Mouse (Mus musculus): ENCODE measurements at regions not wholly inside any gene's neighbourhood (a gene's known extent, or its start where the extent isn't known, plus 50 kb on each side); places are given as distances from the start of the nearest gene placed in this dataset.

- Histone ChIP-seq H3K79me2 (replicated peaks; ENCODE audit: control insufficient read depth, extremely low read depth, insufficient read depth, poor library complexity, severe bottlenecking) (no peaks in the 10 kb centered on the region), H3K27me3 (replicated peaks) (no peaks in the 10 kb centered on the region), H3K27ac (ENCODE audit: insufficient read depth, low read depth) (no peak overlapping the region), H3K4me1 (ENCODE audit: control insufficient read depth in 1 of 2, insufficient read depth in 2 of 2) (no peaks in the 10 kb centered on the region), H3K4me3 (replicated peaks in 1 of 3; ENCODE audit: low read depth in 2 of 3, low read length in 2 of 3, poor library complexity in 1 of 3) (no peak overlapping the region), H3K9me3 (replicated peaks; ENCODE audit: low read length) (peaks cover 60% of the 10 kb centered on the region), H3K4me2 (ENCODE audit: insufficient read depth, low read depth, poor library complexity, severe bottlenecking) (no peak overlapping the region), H3K9ac (ENCODE audit: insufficient read depth, low read depth) (no peak overlapping the region), H3K36me3 (replicated peaks in 1 of 2; ENCODE audit: control insufficient read depth in 1 of 2, insufficient read depth in 1 of 2, low read length in 1 of 2) (no peaks in the 10 kb centered on the region)
- no peak for DNase-seq (ENCODE audit: extremely low read depth)
- in situ Hi-C loops (cut with MboI; ENCODE audit: low pct_ligation_motif_present, low pct_unique_long_range_greater_than_20kb, low sequenced_read_pairs) (no loop called here), dilution Hi-C loops (cut with MboI; ENCODE audit: extremely low pct_ligation_motif_present, extremely low pct_unique_long_range_greater_than_20kb, low sequenced_read_pairs) (no loop called here)
- no peak for TF ChIP-seq EP300 (IDR thresholded peaks at IDR 0.05; ENCODE audit: low read length)
- TF ChIP-seq POLR2AphosphoS2 (IDR thresholded peaks at IDR 0.05; ENCODE audit: low read depth, low read length) = no peak
- TF ChIP-seq USF1 (IDR thresholded peaks at IDR 0.05; ENCODE audit: low read depth, low read length) = no peak
- TF ChIP-seq ETS1 (conservative IDR thresholded peaks at IDR 0.05; ENCODE audit: low read depth, low read length) = no peak
- no peak for TF ChIP-seq IRF4 (IDR thresholded peaks at IDR 0.05; ENCODE audit: low read depth, low read length)
- no peak for TF ChIP-seq UBTF (IDR thresholded peaks at IDR 0.05; ENCODE audit: low read depth, low read length)
- TF ChIP-seq JUN (IDR thresholded peaks at IDR 0.05; ENCODE audit: insufficient read depth, low read depth, low read length) = no peak
- no peak for TF ChIP-seq TCF12 (IDR thresholded peaks at IDR 0.05; ENCODE audit: low read depth, low read length)
- no peak for TF ChIP-seq MAX (IDR thresholded peaks at IDR 0.05; ENCODE audit: low read length)
- TF ChIP-seq E2F4 (IDR thresholded peaks at IDR 0.05; ENCODE audit: insufficient replicate concordance, low read depth, low read length) = no peak
- no peak for TF ChIP-seq CHD1 (IDR thresholded peaks at IDR 0.05; ENCODE audit: low read depth, low read length)
- TF ChIP-seq PAX5 (IDR thresholded peaks at IDR 0.05; ENCODE audit: low read length) = no peak
- no peak for TF ChIP-seq NRF1 (IDR thresholded peaks at IDR 0.05; ENCODE audit: low read depth, low read length)
- no peak for TF ChIP-seq ZMIZ1 (IDR thresholded peaks at IDR 0.05; ENCODE audit: low read depth, low read length)
These were observed 213.0 kb downstream of the Med10 start for GRCm38 (mm10) chr13:70015183-70015582.

- Histone ChIP-seq H3K27me3 (replicated peaks) (no peaks in the 10 kb centered on the region), H3K27ac (ENCODE audit: insufficient read depth, low read depth) (no peak overlapping the region), H3K79me2 (replicated peaks; ENCODE audit: control insufficient read depth, extremely low read depth, insufficient read depth, poor library complexity, severe bottlenecking) (no peaks in the 10 kb centered on the region), H3K9ac (ENCODE audit: insufficient read depth, low read depth) (no peak overlapping the region), H3K36me3 (replicated peaks in 1 of 2; ENCODE audit: control insufficient read depth in 1 of 2, insufficient read depth in 1 of 2, low read length in 1 of 2) (no peaks in the 10 kb centered on the region), H3K4me2 (ENCODE audit: insufficient read depth, low read depth, poor library complexity, severe bottlenecking) (no peak overlapping the region), H3K4me3 (replicated peaks in 1 of 3; ENCODE audit: low read depth in 2 of 3, low read length in 2 of 3, poor library complexity in 1 of 3) (no peak overlapping the region), H3K4me1 (ENCODE audit: control insufficient read depth in 1 of 2, insufficient read depth in 2 of 2) (no peaks in the 10 kb centered on the region), H3K9me3 (replicated peaks; ENCODE audit: low read length) (peaks cover 69% of the 10 kb centered on the region)
- no peak for DNase-seq (ENCODE audit: extremely low read depth)
- in situ Hi-C loops (cut with MboI; ENCODE audit: low pct_ligation_motif_present, low pct_unique_long_range_greater_than_20kb, low sequenced_read_pairs) (no loop called here), dilution Hi-C loops (cut with MboI; ENCODE audit: extremely low pct_ligation_motif_present, extremely low pct_unique_long_range_greater_than_20kb, low sequenced_read_pairs) (no loop called here)
- TF ChIP-seq GABPA (IDR thresholded peaks at IDR 0.05; ENCODE audit: insufficient replicate concordance, low read depth, low read length) (no peak), MAZ (IDR thresholded peaks at IDR 0.05; ENCODE audit: low read depth, low read length) (no peak), BHLHE40 (IDR thresholded peaks at IDR 0.05; ENCODE audit: low read depth, low read length) (no peak), KAT2A (IDR thresholded peaks at IDR 0.05; ENCODE audit: insufficient replicate concordance, low read length) (no peak), TBP (conservative IDR thresholded peaks at IDR 0.05; ENCODE audit: low read depth, low read length) (no peak), PAX5 (IDR thresholded peaks at IDR 0.05; ENCODE audit: low read length) (no peak), NRF1 (IDR thresholded peaks at IDR 0.05; ENCODE audit: low read depth, low read length) (no peak), MAX (IDR thresholded peaks at IDR 0.05; ENCODE audit: low read length) (no peak), EP300 (IDR thresholded peaks at IDR 0.05; ENCODE audit: low read length) (no peak), ZC3H11A (IDR thresholded peaks at IDR 0.05; ENCODE audit: low read depth, low read length) (no peak), SMC3 (IDR thresholded peaks at IDR 0.05; ENCODE audit: low read depth, low read length) (no peak)
These were observed 215.3 kb downstream of the Med10 start for GRCm38 (mm10) chr13:70017535-70017934.
